Mouse (Mus musculus): ENCODE results near the gene Tecpr1.

Gene Tecpr1

GRCm38 (mm10) chr5:144169275-144169975 lies 54.0 kb downstream of the Tecpr1 start:
- DNase-seq (ENCODE audit: low spot score in 2 of 2) = no peak

DNA sequence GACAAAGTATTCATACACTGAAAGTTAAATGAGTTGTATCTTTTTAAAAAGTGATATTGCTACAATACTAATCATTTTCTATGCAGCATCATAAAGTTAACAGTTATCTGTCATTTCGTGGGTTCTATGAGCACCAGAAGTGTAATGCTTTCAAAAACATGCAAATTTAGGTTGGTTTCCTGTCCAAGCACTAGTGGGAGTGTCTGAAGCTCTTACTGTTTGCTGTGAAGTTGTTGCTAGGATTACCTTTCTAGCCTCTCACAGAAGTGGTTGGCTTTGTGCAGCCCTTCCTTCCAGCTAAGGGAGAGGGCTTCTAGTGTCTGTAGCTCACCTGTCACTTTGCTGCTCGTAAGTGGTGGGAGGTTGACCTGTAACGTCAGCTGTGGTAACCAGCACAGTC lies 57.7 kb downstream of the Tecpr1 start:
- DNase-seq (ENCODE audit: low spot score in 2 of 2) = no peak

DNA sequence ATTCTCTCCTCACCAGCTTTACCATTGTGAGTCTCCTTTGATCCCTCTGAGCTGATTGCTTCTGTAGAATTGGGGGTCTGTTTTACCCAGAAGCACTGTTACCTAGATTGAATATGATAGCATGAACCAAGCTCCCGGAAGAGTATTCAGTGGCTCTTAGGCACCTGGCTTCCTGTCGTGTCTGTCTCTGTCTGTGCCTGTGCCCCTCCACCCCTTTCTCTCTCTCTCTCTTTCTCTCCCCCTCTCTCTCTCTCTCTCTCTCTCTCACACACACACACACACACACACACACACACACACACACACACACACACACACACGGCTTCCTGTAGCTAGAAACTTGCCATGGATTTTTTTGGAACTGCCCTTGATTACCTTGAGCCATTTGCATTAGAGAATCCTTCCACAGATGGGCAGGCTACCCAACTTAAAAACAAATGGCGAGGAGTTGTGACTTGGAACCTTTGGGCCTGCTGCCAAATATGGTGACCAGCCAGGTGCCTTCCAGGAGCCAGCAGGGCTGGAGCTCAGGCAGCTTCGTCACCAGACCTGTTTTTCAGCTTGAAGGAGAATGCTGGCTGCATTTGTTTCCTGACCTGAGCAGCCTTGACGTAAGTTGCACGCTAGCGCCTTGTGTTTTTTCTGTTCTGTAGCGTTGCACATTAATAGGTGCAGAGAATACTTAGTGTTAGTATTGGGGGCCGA lies 60.5 kb downstream of the Tecpr1 start:
- peak; percentile 50 to 78 for DNase-seq (ENCODE audit: low spot score in 2 of 2)

DNA sequence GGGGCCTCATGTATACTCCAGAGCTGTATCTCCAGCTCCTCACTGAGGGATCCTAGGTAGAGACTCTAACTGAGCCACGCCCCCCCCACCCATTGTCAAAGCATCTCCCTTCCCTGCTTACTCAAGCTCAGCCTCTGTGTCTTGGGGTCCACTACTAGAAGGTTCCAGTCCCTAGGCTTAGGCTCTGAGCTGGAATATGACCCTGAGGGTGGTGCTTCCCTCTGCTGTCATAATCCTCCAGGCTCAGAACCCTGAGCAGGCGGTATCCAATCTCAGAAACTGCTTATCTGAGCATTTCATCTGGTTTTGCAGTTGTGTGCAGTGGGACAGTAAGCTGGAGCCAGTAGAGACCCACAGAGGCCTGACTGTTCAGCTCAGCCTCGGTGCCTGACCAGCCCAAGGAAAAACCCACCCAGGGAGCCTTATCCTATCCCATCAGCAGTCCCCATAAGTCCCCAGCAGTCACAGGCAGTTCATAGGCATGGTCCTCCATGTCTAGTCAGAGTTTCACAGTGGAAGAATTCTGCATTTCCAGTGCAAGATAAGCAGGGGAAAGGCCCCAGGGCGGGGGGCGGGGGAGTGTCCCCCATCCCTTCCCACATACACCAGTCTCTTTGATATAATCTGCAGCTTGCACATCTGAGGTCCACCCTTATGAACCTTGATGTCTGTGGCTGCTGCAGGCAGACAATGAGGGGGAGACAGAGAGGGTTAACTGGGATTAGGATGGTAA lies 61.2 kb downstream of the Tecpr1 start:
- no peak for DNase-seq (ENCODE audit: low spot score in 2 of 2)

DNA sequence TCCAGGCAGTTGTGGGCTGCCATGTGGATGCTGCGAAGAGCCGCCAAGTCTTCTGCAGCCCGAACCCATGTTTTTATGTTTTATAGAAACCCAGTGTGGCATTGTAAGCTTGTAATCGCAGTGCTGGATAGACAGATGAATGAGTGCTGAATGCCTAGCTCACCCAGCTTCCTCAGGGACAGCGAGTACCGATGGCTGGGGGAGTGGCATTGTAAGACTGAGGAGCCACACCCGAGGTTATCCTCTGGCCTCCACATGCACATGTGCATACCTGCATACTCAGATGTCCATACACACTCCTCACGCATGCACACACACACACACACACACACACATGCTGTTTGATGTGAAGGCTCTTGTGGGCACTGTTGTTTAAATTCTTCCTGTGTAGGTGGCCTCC lies 64.3 kb downstream of the Tecpr1 start:
- DNase-seq (ENCODE audit: low spot score in 2 of 2) = no peak

DNA sequence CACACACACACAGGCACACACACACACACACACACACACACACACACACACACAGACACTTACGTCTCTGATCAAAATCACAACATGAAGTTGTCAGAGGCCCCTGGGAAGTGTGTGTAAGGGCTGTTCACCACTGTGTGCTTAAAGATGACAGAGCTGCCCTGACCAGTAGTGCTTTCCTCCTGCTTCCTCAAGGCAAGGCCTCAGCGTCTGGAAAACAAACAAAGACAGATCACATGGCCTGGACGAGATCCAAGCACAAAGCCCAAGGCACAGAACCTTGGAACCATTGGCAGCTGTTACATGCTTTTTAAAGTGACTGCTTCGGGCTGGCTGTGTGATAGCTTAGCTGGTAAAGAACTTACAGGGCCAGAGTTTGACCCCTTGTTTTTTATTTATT lies 64.8 kb downstream of the Tecpr1 start:
- DNase-seq (ENCODE audit: low spot score in 2 of 2) = peak; percentile 45 to 74

GRCm38 (mm10) chr5:144154528-144154927 lies 68.9 kb downstream of the Tecpr1 start:
- DNase-seq (ENCODE audit: low spot score in 2 of 2) = peak in 1 of 2 experiments; percentile 29

DNA sequence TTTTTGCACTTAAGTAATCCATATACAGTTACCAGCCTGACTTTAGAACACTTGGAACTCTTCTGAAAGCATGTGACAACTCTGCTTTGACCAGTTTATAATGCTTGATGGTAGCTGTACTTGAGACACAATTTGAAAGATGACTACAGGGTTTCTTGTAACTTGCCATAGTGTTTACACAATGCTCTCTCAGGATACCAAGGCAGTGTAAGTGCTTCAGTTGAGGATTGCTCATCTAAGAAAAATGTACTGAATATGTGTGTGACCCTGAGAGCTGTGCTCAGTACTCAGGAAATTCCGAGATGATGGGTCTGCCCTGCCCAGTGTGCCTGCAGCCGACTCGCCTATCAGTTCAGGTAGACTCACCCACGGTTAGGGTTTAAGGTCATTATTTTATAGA lies 72.1 kb downstream of the Tecpr1 start:
- DNase-seq (ENCODE audit: low spot score in 2 of 2) = no peak

- no peak for DNase-seq (ENCODE audit: low spot score in 2 of 2)
These were observed 73.9 kb downstream of the Tecpr1 start for GRCm38 (mm10) chr5:144149530-144149929.

DNA sequence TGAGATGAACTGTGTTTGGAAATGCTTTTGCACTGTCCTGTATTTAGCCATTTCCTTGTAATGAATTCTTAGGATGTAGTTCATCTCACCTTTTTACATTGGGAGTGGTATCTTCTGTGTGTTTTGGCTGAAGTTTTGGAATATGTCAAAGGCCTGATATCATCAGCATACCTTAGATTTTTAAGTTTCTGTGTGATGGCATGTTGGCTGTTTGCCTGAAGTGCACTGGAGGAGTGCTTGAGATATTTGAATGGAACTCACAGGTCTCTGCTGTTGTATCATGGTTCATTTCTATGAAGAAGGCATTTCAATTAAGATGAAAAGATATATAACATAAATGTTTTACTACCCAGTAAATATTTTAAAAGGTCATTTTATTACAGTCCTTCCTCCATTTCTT lies 76.5 kb downstream of the Tecpr1 start:
- no peak for DNase-seq (ENCODE audit: low spot score in 2 of 2)

Measured in urinary bladder, adult 18-20 months (tissue).